Mouse (Mus musculus): Measurements from ENCODE around the gene Rpl13.
"Not testable (repeated sequence)": the region's sequence is repeated elsewhere in the genome, so short reads cannot be mapped to it uniquely, and the experiment has no call there.

Rpl13 gene

GRCm38 (mm10) chr8:123101735-123102685, at the start of gene Rpl13:
Gene Rpl13 (plus strand): TSS chr8:123102350.
- peak; percentile 95 to 97 for DNase-seq (ENCODE audit: low spot score in 2 of 2)

- DNase-seq (ENCODE audit: low spot score in 2 of 2), result no peak
These were observed 39.4 kb upstream of the Rpl13 start, which contains the start of gene Spg7 for GRCm38 (mm10) chr8:123062721-123063120. Gene Spg7 (plus strand): TSS chr8:123062942.

- DNase-seq (ENCODE audit: low spot score in 2 of 2), result no peak
These were observed 38.1 kb upstream of the Rpl13 start for GRCm38 (mm10) chr8:123064072-123064471.

GRCm38 (mm10) chr8:123064809-123065213, 37.3 kb upstream of the Rpl13 start:
- peak in 1 of 2 experiments; percentile 13 for DNase-seq (ENCODE audit: low spot score in 2 of 2)

- DNase-seq (ENCODE audit: low spot score in 2 of 2), result peak; percentile 88 to 94
These were observed 36.7 kb upstream of the Rpl13 start for GRCm38 (mm10) chr8:123065214-123066100.

GRCm38 (mm10) chr8:123066101-123066683, 36.0 kb upstream of the Rpl13 start:
- DNase-seq (ENCODE audit: low spot score in 2 of 2), result no peak

GRCm38 (mm10) chr8:123071176-123071575, 31.0 kb upstream of the Rpl13 start:
- no peak for DNase-seq (ENCODE audit: low spot score in 2 of 2)

- no peak for DNase-seq (ENCODE audit: low spot score in 2 of 2)
These were observed 24.9 kb upstream of the Rpl13 start for GRCm38 (mm10) chr8:123077213-123077612.

GRCm38 (mm10) chr8:123082993-123083392, 19.2 kb upstream of the Rpl13 start:
- no peak for DNase-seq (ENCODE audit: low spot score in 2 of 2)

GRCm38 (mm10) chr8:123083610-123084009, 18.5 kb upstream of the Rpl13 start:
- DNase-seq (ENCODE audit: low spot score in 2 of 2), result no peak

GRCm38 (mm10) chr8:123087289-123087688, 14.9 kb upstream of the Rpl13 start:
- DNase-seq (ENCODE audit: low spot score in 2 of 2), result no peak

GRCm38 (mm10) chr8:123097216-123097615, 4.9 kb upstream of the Rpl13 start:
- DNase-seq (ENCODE audit: low spot score in 2 of 2), result no peak

GRCm38 (mm10) chr8:123097786-123098584, 4.2 kb upstream of the Rpl13 start:
- DNase-seq (ENCODE audit: low spot score in 2 of 2), result no peak

GRCm38 (mm10) chr8:123100288-123100687, 1.9 kb upstream of the Rpl13 start:
- no peak for DNase-seq (ENCODE audit: low spot score in 2 of 2)

GRCm38 (mm10) chr8:123101244-123101643, 906 bp upstream of the Rpl13 start:
- no peak for DNase-seq (ENCODE audit: low spot score in 2 of 2)

GRCm38 (mm10) chr8:123102855-123103254, 705 bp downstream of the Rpl13 start:
- not testable (repeated sequence) for DNase-seq (ENCODE audit: low spot score in 2 of 2)

GRCm38 (mm10) chr8:123103285-123103684, 1.1 kb downstream of the Rpl13 start:
- no peak for DNase-seq (ENCODE audit: low spot score in 2 of 2)

- no peak for DNase-seq (ENCODE audit: low spot score in 2 of 2)
These were observed 2.1 kb downstream of the Rpl13 start for GRCm38 (mm10) chr8:123104046-123104767.

GRCm38 (mm10) chr8:123105553-123106326, 3.6 kb downstream of the Rpl13 start:
- no peak for DNase-seq (ENCODE audit: low spot score in 2 of 2)
